Mouse (Mus musculus): Measurements from ENCODE around the gene Dlgap4. TPM values are rescaled to one million over a fixed set of nuclear protein-coding genes. Genes with fewer than 3 reads are reported as not detected.

The Dlgap4 gene
- polyA plus RNA-seq (2021; fragmentation: Nextera tagmentation), result 60.0 and 73.5 TPM in 2 replicates
- long read RNA-seq, experiment 1, full-length matches to known transcripts, result 98 of 282 reads
- long read RNA-seq, experiment 1, partial matches to known transcripts, result 64 of 282 reads
- long read RNA-seq, experiment 1, other reads (novel, unspliced or antisense), result 120 of 282 reads
- long read RNA-seq, experiment 2, transcript Dlgap4-204 (7 exons, 1,595 nt), result minor isoform, 7 of 120 reads
- long read RNA-seq, experiment 2, transcript Dlgap4-202 (11 exons, 3,303 nt), result major isoform, 9 of 120 reads
- long read RNA-seq, experiment 2, partial matches to known transcripts, result 32 of 120 reads
- long read RNA-seq, experiment 2, other reads (novel, unspliced or antisense), result 69 of 120 reads

DNA sequence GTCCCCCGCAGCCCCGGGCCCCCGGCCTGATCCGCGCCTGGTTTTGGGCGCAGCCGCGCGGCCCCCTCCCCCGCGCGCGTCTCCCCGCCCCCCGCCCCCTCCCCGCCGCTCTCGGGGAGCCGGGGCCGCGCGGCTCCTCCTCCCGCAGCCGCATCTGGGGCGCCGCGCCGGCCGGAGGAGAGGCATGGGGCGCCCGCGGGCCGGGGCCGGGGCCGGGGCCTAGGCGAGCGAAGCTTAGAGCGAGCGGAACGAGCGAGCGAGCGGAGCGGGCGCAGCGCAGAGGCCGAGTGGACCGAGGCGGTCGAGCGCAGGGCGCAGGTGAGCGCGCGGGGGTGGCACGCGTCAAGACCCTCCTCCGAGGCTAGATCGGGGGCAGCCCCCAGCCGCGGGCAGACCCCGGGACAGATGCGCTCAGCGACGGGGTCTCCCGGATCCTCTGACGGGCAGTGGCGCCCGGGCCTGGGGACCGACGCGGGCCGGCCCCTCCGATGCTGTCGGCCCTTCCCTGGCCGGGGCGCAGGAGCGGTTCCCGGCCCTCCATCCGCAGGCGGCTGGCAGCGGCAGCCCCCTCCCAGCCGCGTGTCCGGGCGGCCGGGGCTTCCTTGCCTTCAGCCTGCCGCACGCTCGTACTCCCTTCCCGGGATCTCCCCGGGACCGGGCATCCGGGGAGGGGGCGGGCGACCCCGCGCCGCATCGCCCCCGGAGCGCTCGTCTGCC is at the start of gene Dlgap4:
Dlgap4 (plus strand) TSS at position 165 of the 717 bp plus-strand sequence.

GRCm38 (mm10) chr2:156774738-156775454 is 161.4 kb downstream of the Dlgap4 start, which contains the start of gene Myl9:
Gene Myl9 (plus strand): TSS chr2:156775420.

Other genes starting within 250 kb of the Dlgap4 start
- 51.1 and 109 TPM in 2 replicates for gene Epb41l1, start 192.8 kb upstream of the Dlgap4 start, polyA plus RNA-seq (2021; fragmentation: Nextera tagmentation)
- gene Aar2, start 66.1 kb upstream of the Dlgap4 start, polyA plus RNA-seq (2021; fragmentation: Nextera tagmentation), result 28.3 and 33.1 TPM in 2 replicates
- gene Myl9, start 161.7 kb downstream of the Dlgap4 start, polyA plus RNA-seq (2021; fragmentation: Nextera tagmentation), result 20.1 and 21.5 TPM in 2 replicates
- gene Tgif2, start 226.3 kb downstream of the Dlgap4 start, polyA plus RNA-seq (2021; fragmentation: Nextera tagmentation), result 0.25 and 0.63 TPM in 2 replicates
- 0.19 and 0.25 TPM in 2 replicates for gene 4930518I15Rik, start 244.2 kb downstream of the Dlgap4 start, polyA plus RNA-seq (2021; fragmentation: Nextera tagmentation)
- 51.9 and 153 TPM in 2 replicates for gene Rab5if, start 249.4 kb downstream of the Dlgap4 start, polyA plus RNA-seq (2021; fragmentation: Nextera tagmentation)

Data from left cerebral cortex, adult 6 months (tissue).